Mouse (Mus musculus): ENCODE results near the gene Prss57.

- TF ChIP-seq POLR2A (IDR thresholded peaks at IDR 0.05; ENCODE audit: borderline replicate concordance, low read depth, low read length) (no peak), CTCF (IDR thresholded peaks at IDR 0.05; ENCODE audit: low read depth, low read length) (no peak)
Observed at GRCm38 (mm10) chr10:79790861-79791260, at the start of gene Prss57.

Measured in bone marrow macrophage, adult 2 months (primary cell).